Mouse (Mus musculus) thymus, postnatal 36 days (tissue): Measurements from ENCODE around the gene Ndufs1.

Source experiments
- DNase-seq, 2 experiments: peaks; one replicate each; pipeline ENCODE4 v3.0.0; 2022; ENCODE audit warnings: mixed read lengths in 2 of 2

Ndufs1 gene

DNA sequence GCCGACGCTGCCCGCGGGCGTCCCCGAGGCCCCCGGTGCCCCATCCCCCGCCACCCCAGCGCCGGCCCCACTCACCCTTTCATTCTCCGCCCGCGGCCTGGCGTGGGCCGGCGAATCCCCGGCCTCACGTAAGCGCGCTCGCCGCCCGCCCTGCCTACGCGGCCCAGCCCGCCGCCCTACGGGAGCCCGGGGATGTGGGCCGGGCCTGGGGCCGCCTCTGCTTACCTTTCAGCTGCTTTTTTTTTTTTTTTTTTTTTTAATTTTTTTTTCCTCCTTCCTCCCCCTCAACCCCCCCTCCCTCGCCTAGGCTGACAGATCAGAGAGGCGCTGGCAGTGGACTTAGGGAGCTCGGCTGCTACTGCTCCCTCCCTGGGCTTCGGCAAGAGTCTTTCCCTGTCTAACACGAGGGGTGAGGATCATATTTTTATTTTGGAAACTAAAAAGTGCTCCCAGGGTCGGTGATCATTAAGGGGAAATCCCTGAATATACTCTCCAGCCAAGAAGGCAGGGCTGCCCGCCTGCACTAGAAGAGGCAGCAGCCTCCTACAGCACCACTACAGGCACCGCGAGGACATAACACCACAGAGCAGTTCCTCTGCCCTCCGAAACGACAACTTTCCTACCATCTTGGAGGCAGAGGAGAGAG lies 62.4 kb downstream of the Ndufs1 start, which contains the start of gene Ino80d:
TSS of gene Ino80d (minus strand) at position 532 of the 646 bp plus-strand sequence.
- peak; percentile 80 to 85 for DNase-seq

DNA sequence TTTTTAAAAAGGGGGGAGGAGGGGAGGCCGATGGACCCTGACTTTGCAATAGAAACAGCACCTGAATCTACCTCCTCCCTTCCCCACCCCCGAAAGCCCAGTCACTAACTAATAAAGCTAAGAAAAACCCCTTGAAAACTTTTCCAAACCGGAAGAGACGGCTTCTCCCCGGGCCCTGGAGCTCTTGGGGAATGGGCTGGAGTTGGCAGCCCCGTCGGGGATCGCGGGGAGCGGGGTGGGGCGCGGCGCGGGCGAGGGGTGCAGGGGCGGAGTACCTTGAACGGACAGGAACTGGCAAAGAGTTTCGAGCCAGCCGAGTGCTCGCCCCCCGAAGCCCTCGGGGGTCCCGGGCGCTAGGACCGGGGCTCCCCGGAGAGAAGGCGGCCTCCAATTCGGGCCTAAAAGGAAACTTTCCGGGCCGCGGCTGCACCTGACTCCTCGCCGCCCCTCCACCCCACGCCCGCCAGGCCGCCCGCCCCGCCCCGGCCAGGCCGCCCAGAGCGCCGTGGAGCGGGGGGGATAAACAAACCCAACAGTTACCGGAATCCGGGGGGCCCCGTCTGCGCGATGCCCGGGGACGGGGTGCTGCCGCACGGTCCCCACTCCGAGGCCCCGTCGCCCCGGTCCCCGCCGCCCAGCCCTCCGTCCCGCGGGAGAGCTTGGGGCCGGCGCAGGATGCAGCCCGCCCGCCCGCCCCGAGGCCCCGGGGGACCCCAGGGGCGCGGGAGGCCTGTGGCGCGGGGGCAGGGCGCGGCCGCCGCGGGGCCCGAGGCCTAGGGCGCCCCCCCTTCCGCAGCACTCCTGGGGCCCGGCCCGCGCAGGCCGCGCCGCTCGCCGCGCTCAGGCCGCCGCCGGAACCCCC lies 63.1 kb downstream of the Ndufs1 start:
- peak; percentile 72 to 74 for DNase-seq

DNA sequence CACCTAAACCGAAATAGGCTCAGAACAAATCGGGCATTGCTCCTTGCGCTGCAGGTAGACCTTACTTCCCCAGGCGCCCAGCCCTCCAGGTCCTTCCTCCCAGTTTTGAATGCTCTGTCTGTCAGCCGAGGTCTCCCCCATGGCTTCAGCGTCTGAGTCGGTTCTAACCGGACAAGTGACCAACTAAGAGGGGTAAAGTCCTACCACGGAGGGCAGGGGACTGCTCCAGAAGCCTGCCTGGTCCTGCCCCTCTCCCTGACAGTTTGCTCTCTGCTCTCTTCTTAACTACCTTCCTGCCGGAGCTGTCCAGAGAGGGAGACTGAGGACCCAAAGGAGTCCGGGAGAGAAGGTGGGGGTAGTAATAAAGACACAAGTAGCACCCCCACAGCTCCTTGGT lies 63.8 kb downstream of the Ndufs1 start:
- peak; percentile 50 to 53 for DNase-seq

DNA sequence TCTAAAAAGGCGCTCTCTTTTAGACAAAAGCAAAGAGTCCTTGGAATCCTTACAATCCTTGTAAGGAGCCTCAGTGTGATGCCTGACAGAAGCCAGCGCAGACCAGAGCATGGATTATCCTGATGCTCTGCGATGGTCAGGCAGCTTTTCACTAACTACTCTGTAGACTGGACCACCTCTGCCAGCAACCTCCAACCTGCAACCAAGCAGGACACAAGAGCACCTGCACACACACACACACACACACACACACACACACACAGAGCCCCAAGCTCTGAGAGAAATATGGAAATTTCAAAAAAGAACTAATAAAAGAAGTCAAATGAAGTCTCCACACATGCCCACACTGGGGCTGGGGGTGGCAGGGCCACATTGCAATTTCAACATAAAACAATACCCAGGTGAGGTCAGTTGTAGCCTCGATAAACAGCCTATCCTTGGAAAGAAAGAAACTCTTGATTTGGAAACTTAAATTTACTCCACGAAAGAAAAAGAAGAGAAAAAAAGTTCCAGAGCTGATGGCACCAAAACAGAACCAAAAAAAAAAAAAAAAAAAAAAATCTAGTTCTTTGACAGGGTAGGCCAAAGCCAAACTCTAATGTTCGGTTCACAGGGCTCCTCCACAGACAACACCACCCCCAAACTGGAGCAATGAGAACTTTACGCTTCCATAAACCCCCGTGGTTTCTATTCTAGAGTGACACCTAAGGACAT lies 64.3 kb downstream of the Ndufs1 start:
- DNase-seq: no peak

DNA sequence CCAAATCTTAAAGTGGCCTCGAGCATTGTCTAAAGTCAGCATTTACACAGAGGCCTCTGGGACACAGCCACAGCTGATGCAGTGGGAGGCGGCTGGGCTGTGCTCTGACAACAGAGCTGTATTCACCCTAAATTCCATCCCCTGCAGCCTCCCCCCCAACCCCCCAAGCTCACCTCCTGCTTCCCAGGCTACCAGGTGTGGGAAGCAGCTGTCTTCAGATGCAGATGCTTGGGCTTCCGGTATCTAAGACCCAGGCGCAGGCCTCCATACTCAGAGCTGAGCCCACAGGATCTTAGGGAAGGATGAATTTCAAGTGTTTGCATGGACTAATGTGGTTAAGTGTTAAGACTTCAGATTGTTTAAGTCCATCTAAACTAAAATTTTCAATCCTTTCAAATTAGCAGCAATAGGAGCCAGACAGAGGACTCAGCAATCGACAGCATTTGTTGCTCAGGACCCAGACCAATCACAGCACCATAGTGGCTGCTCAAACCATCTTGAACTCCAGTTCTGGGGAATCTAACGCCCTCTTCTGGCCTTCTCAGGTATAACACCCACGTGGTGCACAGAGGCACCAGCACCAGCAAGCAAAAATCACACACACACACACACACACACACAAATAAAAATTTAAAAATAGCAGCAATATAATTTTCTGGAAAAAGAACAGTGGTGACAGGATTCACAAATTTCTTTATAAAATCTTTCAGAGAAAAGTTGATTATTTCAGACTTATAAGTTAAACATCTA lies 65.9 kb downstream of the Ndufs1 start:
- DNase-seq: peak; percentile 34 to 41

DNA sequence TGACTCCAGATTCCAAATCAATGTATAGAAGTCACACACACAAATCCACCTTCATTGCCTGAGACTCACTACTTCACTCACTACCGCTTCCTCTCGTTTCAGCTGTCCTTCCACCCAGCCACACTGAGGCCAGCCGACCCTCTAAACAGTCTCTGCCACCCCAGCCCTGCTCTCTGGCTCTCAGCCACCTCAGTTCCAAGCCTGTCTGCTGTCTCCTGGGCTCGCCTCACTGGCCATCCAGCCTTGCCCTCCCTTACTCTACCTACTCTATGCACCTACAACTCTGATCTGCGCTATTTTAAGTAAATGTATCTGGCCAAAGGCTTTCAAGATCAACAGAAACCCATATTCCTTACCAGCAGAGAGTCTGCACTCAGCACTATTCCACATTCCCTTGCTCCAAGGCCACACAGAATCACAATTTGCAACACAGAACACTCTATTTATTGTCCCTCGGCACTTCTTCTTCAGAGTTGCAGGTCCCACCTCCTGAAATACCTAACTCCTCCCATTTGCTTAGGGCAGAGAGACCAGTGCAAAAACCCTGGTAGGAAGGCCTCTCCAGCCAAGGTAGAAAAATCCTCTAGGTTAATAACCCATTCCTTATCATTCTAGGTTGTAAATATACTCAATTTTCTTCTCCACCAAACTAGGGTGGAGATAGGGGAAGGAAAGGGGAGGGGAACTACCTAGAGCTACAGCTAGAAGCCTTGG lies 68.9 kb downstream of the Ndufs1 start:
- DNase-seq: no peak

DNA sequence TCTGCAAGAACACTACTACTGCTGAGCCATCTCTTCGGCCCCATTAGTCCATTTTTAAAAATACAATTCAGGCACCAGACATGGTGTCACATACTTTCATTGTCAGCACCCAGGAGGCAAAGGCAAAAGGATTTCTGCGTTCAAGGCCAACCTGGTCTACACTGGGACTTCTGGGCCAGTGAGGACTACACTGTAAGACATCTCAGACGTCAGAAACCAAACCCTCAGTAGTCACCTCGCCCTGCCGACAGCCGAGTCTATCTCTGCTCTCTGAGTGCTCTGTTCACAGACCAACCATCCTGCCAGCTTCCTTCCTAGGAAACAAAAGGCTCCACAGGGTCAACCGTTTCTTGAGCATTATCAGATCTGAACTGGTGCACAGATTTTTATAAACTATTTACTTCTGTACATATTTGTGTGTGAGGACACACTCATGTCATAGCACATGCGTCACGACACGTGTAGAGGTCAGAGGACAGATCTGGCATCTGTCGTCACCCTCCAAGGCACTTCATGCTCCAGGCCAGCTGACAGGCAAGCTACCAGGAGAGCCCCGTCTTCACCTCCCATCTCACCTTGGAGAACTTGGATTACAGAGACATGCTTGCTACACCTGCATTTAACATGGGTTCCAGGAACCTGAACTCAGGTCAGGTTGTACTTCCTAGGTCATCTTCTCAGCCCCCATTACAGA lies 73.7 kb downstream of the Ndufs1 start:
- DNase-seq: no peak

DNA sequence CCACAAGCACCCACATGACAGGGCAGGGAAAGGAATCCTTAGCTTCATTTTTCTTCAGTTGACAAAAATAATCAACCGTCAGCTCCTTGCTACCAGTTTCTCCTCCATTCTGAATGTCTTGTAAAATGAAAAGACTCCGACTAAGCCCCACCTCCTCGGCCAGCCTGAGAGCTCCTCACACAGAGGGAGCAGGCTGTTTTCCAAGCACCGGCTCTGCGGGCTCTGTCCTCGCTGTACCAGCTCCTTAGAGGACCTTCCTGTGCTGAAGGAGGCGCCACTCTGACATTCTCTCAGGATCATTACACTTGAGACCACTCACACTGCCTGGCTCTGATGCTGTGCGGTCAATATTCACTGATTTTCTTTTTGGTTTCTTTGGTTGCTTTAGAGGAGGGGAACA lies 76.4 kb downstream of the Ndufs1 start:
- no peak for DNase-seq

DNA sequence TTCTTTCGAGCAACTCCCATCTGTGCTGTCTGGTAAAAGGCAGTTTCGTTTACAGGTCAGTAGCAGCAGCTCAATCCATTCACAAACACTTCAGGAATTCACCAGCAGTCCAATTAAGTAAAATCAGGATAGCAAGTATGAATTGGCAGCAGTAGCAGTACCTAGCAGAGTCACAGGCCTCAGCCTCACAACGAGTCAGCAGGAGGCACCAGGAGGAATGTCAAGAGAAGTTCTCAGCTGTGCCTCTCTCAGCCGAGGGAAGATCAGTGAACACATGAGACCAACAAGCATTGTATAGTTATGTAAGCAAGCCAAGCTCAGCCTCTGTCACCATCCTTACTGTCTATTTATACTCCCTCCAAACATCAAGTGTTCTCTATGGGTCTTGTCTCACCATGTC lies 77.8 kb downstream of the Ndufs1 start:
- no peak for DNase-seq

DNA sequence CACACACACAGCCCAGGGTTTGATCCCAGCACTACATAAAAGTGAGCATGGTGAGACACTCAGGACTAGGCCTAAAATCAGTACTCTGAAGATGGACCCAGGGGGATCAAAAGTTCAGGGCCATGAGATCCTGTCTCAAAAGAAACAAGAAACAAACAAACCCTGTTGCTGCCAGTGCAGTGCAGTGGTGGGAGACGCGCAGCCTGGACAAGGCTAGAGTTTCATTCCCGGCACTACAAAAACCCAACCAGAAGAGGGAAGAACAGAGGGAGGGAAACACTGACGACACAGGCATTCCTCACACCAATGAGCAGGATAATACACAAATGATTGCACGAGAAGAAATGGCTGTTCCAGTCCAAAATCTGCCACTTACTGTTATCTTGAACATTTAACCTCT lies 80.6 kb downstream of the Ndufs1 start:
- no peak for DNase-seq
